Mouse (Mus musculus): ENCODE data around the gene Sbp.
A peak's percentile ranks its signal among the peaks of the same experiment; 100 is the strongest.

Gene Sbp

GRCm38 (mm10) chr17:23992789-23993553, 51.5 kb downstream of the Sbp start:
- no peak for DNase-seq (ENCODE audit: low spot score)

GRCm38 (mm10) chr17:23993559-23994428, 52.3 kb downstream of the Sbp start:
- DNase-seq (ENCODE audit: low spot score): peak; percentile 96

GRCm38 (mm10) chr17:23994667-23995066, 53.2 kb downstream of the Sbp start:
- no peak for DNase-seq (ENCODE audit: low spot score)

All from embryo, embryonic 10.5 days (tissue).